Mouse (Mus musculus) forebrain, embryonic 11.5 days (tissue): Measurements from ENCODE around the gene Cnst. TPM values are rescaled to one million over a fixed set of nuclear protein-coding genes. Genes with fewer than 3 reads are reported as not detected.
A peak's percentile ranks its signal among the peaks of the same experiment; 100 is the strongest.

Source experiments
- ATAC-seq: fragments of 200-750 bp; cut with Nextera tagmentation; replicated peaks from 2 replicates; pipeline ENCODE4 v1.8.0; 2017; ENCODE audit warnings: moderate TSS enrichment; ENCODE audit not compliant: low FRiP score
- DNase-seq: peaks from one replicate; pipeline ENCODE4 v3.0.0-alpha.2; 2017; ENCODE audit warnings: low spot score
- H3K27ac ChIP-seq: fragments of 300-500 bp; sonication (generic); 2 replicates; pipeline ENCODE4 v1.5.1; 2014; ENCODE audit warnings: low read depth, low read length
- H3K27me3 ChIP-seq: fragments of 300-500 bp; sonication (generic); 2 replicates; pipeline ENCODE4 v1.6.1; 2014; ENCODE audit warnings: mild to moderate bottlenecking, low read length, mixed read lengths; ENCODE audit not compliant: control insufficient read depth, insufficient read depth
- H3K36me3 ChIP-seq: fragments of 300-500 bp; sonication (generic); 2 replicates; pipeline ENCODE4 v1.6.1; 2014; ENCODE audit warnings: mild to moderate bottlenecking, low read length, moderate library complexity, mixed read lengths; ENCODE audit not compliant: control insufficient read depth, insufficient read depth
- H3K4me1 ChIP-seq: fragments of 300-500 bp; sonication (generic); replicated peaks from 2 replicates; pipeline ENCODE4 v1.6.1; 2014; ENCODE audit warnings: low read length, mixed read lengths; ENCODE audit not compliant: control insufficient read depth, insufficient read depth
- H3K4me2 ChIP-seq: fragments of 300-500 bp; sonication (generic); 2 replicates; pipeline ENCODE4 v1.6.1; 2014; ENCODE audit warnings: low read depth, mild to moderate bottlenecking, low read length, moderate library complexity, mixed read lengths; ENCODE audit not compliant: severe bottlenecking
- H3K4me3 ChIP-seq: fragments of 300-500 bp; sonication (generic); 2 replicates; pipeline ENCODE4 v1.5.1; 2014; ENCODE audit warnings: low read depth, low read length
- H3K9ac ChIP-seq: fragments of 300-500 bp; sonication (generic); 2 replicates; pipeline ENCODE4 v1.6.1; 2014; ENCODE audit warnings: low read length
- H3K9me3 ChIP-seq: fragments of 300-500 bp; sonication (generic); 2 replicates; pipeline ENCODE4 v1.6.1; 2016; ENCODE audit warnings: low read length, mixed read lengths; ENCODE audit not compliant: control insufficient read depth
- whole genome bisulfite sequencing: fragments of 180-500 bp; shearing (Covaris S2); extraction: QIAGEN DNeasy Blood & Tissue Kit; methylation state at CpG from one replicate; pipeline ENCODE4 v1.1.7; 2014; 5-methylcytosine and 5-hydroxymethylcytosine counted together
- polyA plus RNA-seq: library from polyadenylated mRNA; unstranded; fragments of >200 nt; fragmentation: Nextera tagmentation; extraction: Ambion mirVana; gene quantifications from 2 replicates; pipeline ENCODE4 v1.2.1, GENCODE M21; 2014

Cnst gene
- polyA plus RNA-seq, 1 experiment from 2014 or later = 23.6 TPM

- DNase-seq (no peak), ATAC-seq (no peak)
- Histone ChIP-seq H3K4me1 (no peaks in the 10 kb centered on the region), H3K4me2 (no peak overlapping the region), H3K36me3 (no peaks in the 10 kb centered on the region; the same call in 1 of the 2 replicates), H3K9me3 (no peaks in the 10 kb centered on the region), H3K9ac (no peak overlapping the region), H3K27ac (no peak overlapping the region), H3K27me3 (no peaks in the 10 kb centered on the region), H3K4me3 (no peak overlapping the region)
- 61% methylated on average over 5 of the region's 5 CpGs for WGBS
Observed at GRCm38 (mm10) chr1:179611182-179611581, 65.0 kb downstream of the Cnst start.

- Histone ChIP-seq H3K36me3 (no peaks in the 10 kb centered on the region; the same call in 1 of the 2 replicates), H3K9me3 (no peaks in the 10 kb centered on the region), H3K27ac (no peak overlapping the region), H3K4me2 (no peak overlapping the region), H3K9ac (no peak overlapping the region), H3K4me1 (no peaks in the 10 kb centered on the region), H3K4me3 (no peak overlapping the region), H3K27me3 (no peaks in the 10 kb centered on the region)
- no peak for DNase-seq
- WGBS = 95% methylated on average over 6 of the region's 6 CpGs
- no peak for ATAC-seq
Observed at GRCm38 (mm10) chr1:179612418-179612817, 66.2 kb downstream of the Cnst start.

GRCm38 (mm10) chr1:179612986-179613505 is 66.9 kb downstream of the Cnst start:
- DNase-seq (no peak), ATAC-seq (no peak)
- H3K27me3 ChIP-seq = no peaks in the 10 kb centered on the region
- H3K4me1 ChIP-seq = no peaks in the 10 kb centered on the region
- no peaks in the 10 kb centered on the region; the same call in 1 of the 2 replicates for H3K36me3 ChIP-seq
- H3K9me3 ChIP-seq = no peaks in the 10 kb centered on the region
- H3K4me2 ChIP-seq = no peak overlapping the region
- H3K27ac ChIP-seq = no peak overlapping the region
- H3K4me3 ChIP-seq = no peak overlapping the region
- 88% methylated on average over 9 of the region's 9 CpGs for WGBS
- no peak overlapping the region for H3K9ac ChIP-seq

GRCm38 (mm10) chr1:179617426-179617825 is 71.3 kb downstream of the Cnst start:
- no peak for DNase-seq
- H3K27me3 ChIP-seq = no peaks in the 10 kb centered on the region
- no peak overlapping the region for H3K27ac ChIP-seq
- H3K9ac ChIP-seq = no peak overlapping the region
- no peak overlapping the region for H3K4me3 ChIP-seq
- H3K36me3 ChIP-seq = no peaks in the 10 kb centered on the region
- H3K4me1 ChIP-seq = no peaks in the 10 kb centered on the region
- 85% methylated on average over 7 of the region's 7 CpGs for WGBS
- H3K4me2 ChIP-seq = no peak overlapping the region
- no peak for ATAC-seq
- no peaks in the 10 kb centered on the region for H3K9me3 ChIP-seq

DNA sequence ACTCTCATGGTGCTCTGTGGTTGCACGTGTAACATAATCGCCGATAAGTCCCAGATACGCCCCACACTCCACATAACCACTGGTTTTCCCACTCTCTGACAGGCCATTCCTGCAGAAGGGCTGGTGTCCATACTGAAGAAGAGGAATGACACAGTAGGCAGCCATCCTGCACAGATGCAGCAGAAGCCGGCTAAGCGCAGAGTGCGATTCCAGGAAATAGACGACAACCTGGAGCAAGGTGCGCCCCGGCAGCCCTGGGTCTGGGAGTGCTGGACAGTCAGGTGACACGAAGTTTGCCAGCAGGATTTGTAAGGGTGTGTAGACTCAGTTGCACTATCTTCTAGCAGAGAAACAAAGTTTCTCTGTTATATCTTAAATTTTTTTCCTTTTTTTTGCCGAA is 76.5 kb downstream of the Cnst start:
- Histone ChIP-seq H3K36me3 (no peaks in the 10 kb centered on the region; the same call in 1 of the 2 replicates), H3K4me1 (no peaks in the 10 kb centered on the region), H3K9me3 (no peaks in the 10 kb centered on the region), H3K27ac (no peak overlapping the region), H3K9ac (no peak overlapping the region), H3K4me3 (no peak overlapping the region), H3K27me3 (no peaks in the 10 kb centered on the region), H3K4me2 (no peak overlapping the region)
- no peak for DNase-seq
- WGBS = 92% methylated on average over 12 of the region's 12 CpGs
- ATAC-seq = no peak

DNA sequence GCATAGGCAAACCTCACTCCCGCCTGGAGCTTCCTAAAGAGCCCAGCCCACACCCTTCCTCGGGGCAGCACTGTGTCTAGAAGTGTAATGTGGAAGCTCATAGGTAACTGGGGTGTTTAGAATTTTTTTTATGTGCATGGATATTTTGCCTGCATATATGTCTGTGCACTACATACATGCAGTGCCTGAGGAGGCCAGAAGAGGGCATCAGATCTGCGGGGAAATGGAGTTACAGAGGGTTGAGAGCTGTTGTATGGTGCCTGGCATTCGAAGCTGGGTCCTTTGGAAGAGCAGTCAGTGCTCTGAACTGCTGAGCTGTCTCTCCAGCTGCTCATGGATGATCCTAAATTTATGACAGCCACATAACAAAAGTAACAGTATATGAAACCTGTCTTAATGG is 77.5 kb downstream of the Cnst start:
- no peaks in the 10 kb centered on the region; the same call in 1 of the 2 replicates for H3K36me3 ChIP-seq
- DNase-seq (peak; percentile 57), ATAC-seq (0 out of 2 replicates have a peak, but pooled peaks have one; percentile 7)
- no peak overlapping the region for H3K4me2 ChIP-seq
- H3K27me3 ChIP-seq = no peaks in the 10 kb centered on the region
- H3K4me1 ChIP-seq = no peaks in the 10 kb centered on the region
- no peak overlapping the region for H3K27ac ChIP-seq
- 63% methylated on average over 4 of the region's 4 CpGs for WGBS
- no peak overlapping the region for H3K9ac ChIP-seq
- no peak overlapping the region for H3K4me3 ChIP-seq
- no peaks in the 10 kb centered on the region for H3K9me3 ChIP-seq

- Histone ChIP-seq H3K9ac (no peak overlapping the region), H3K27me3 (no peaks in the 10 kb centered on the region), H3K9me3 (no peaks in the 10 kb centered on the region), H3K27ac (no peak overlapping the region), H3K36me3 (no peaks in the 10 kb centered on the region; the same call in 1 of the 2 replicates), H3K4me1 (no peaks in the 10 kb centered on the region), H3K4me3 (no peak overlapping the region), H3K4me2 (no peak overlapping the region)
- no peak for ATAC-seq
- no peak for DNase-seq
- 76% methylated on average over 4 of the region's 4 CpGs for WGBS
Observed at GRCm38 (mm10) chr1:179624354-179624753, 78.2 kb downstream of the Cnst start.

- Histone ChIP-seq H3K27ac (no peak overlapping the region), H3K4me1 (no peaks in the 10 kb centered on the region), H3K4me3 (no peak overlapping the region), H3K27me3 (no peaks in the 10 kb centered on the region), H3K4me2 (no peak overlapping the region), H3K9me3 (no peaks in the 10 kb centered on the region), H3K36me3 (no peaks in the 10 kb centered on the region; the same call in 1 of the 2 replicates), H3K9ac (no peak overlapping the region)
- 92% methylated on average over 4 of the region's 4 CpGs for WGBS
- no peak for DNase-seq
- ATAC-seq = no peak
Observed at GRCm38 (mm10) chr1:179627855-179628254, 81.7 kb downstream of the Cnst start.

DNA sequence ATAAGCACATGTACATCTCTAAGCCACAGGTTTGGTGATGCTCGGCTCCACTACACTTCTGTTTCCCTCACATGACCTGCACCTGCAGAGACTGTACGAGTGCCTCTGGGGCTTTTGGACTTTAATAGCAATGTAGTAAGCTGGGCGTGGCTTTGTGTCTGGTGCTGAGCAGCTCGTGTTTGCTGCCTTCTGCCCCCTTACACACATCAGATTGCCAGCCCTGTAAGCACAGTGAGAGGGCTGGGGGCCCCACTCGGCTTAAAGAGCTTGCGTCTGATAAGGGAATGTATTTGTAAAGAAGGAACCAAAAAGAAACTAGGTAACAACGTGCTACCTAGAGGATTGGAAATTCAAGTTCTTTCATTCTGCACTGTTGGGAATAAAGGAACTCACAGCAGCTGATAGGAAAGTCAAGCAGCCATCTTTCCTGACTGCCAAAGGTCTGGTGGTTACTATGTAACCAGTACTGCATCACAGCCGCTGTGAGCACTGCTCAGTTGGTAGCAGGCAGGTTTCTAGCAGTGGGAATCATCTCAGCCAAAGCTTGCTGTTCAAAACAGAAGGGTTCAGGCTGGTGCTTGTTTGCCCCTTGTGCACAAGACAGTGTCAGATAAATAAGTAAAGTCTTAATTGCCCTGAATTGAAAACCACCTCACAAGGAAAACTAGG is 82.4 kb downstream of the Cnst start:
- DNase-seq (no peak), ATAC-seq (no peak)
- Histone ChIP-seq H3K9me3 (no peaks in the 10 kb centered on the region), H3K36me3 (no peaks in the 10 kb centered on the region; the same call in 1 of the 2 replicates), H3K9ac (no peak overlapping the region), H3K27ac (no peak overlapping the region), H3K4me3 (no peak overlapping the region), H3K27me3 (no peaks in the 10 kb centered on the region), H3K4me2 (no peak overlapping the region), H3K4me1 (no peaks in the 10 kb centered on the region)
- WGBS = 71% methylated on average over 8 of the region's 8 CpGs
